8 mouse cellular contexts compared by ENCODE assay signal in genomic region chr15:102072963-102073558, GRCm38 (mm10). TPM values are rescaled to one million over a fixed set of nuclear protein-coding genes. Genes with fewer than 3 reads are reported as not detected.
DNase-seq lines count a peak whose midpoint lies in the region; ATAC-seq and TF ChIP-seq lines count a peak whose summit lies in the region.

No protein-coding gene starts in this region.

- peak; percentile 19 for ATAC-seq in embryonic facial prominence, embryonic 11.5 days (replicated peaks; ENCODE audit: insufficient number of reproducible peaks, low FRiP score, low TSS enrichment, low read depth)
- ATAC-seq in hindbrain, embryonic 16.5 days = peak; percentile 41
- peak; percentile 49 for ATAC-seq in midbrain, embryonic 16.5 days

- H3K9me3 ChIP-seq in embryonic facial prominence, embryonic 11.5 days (replicated peaks; ENCODE audit: control insufficient read depth, low read length) = no peaks in the 10 kb centered on the region
- H3K9me3 ChIP-seq in hindbrain, embryonic 16.5 days (ENCODE audit: control insufficient read depth, low read length) = no peaks in the 10 kb centered on the region
- H3K9me3 ChIP-seq in midbrain, embryonic 16.5 days (replicated peaks; ENCODE audit: control insufficient read depth, low read length, poor library complexity, severe bottlenecking) = no peaks in the 10 kb centered on the region

- 17% methylated on average over 6 of the region's 6 CpGs for WGBS in embryonic facial prominence, embryonic 11.5 days
- 16% methylated on average over 6 of the region's 6 CpGs for WGBS in hindbrain, embryonic 16.5 days
- WGBS in midbrain, embryonic 16.5 days = 17% methylated on average over 6 of the region's 6 CpGs

- no peak for DNase-seq in layer of hippocampus, adult 2 months (ENCODE audit: low spot score in 2 of 2)
- DNase-seq in layer of hippocampus, adult 18-20 months (ENCODE audit: low spot score in 2 of 2) = no peak
- DNase-seq in embryonic facial prominence, embryonic 11.5 days (ENCODE audit: low spot score) = no peak
- no peak for DNase-seq in ovary, postnatal 14 days (ENCODE audit: low spot score)
- DNase-seq in spleen, postnatal 14 days (ENCODE audit: low spot score in 2 of 2) = no peak
- no peak for DNase-seq in lung, postnatal 36 days

- H3K4me3 ChIP-seq in layer of hippocampus, adult 2 months = peak overlapping the region; percentile 84
- H3K4me3 ChIP-seq in embryonic facial prominence, embryonic 11.5 days (ENCODE audit: low read depth, low read length) = peak overlapping the region; percentile 88
- H3K4me3 ChIP-seq in hindbrain, embryonic 16.5 days (ENCODE audit: low read length) = peak overlapping the region; percentile 82
- H3K4me3 ChIP-seq in midbrain, embryonic 16.5 days (ENCODE audit: low read depth, low read length) = peak overlapping the region; percentile 93

- H3K4me1 ChIP-seq in embryonic facial prominence, embryonic 11.5 days (ENCODE audit: control insufficient read depth, insufficient read depth, low read length) = peaks cover 2% of the 10 kb centered on the region; the same call in 1 of the 2 replicates
- H3K4me1 ChIP-seq in hindbrain, embryonic 16.5 days (ENCODE audit: control insufficient read depth, insufficient read depth, low read depth, low read length) = peaks cover 20% of the 10 kb centered on the region
- peaks cover 21% of the 10 kb centered on the region for H3K4me1 ChIP-seq in midbrain, embryonic 16.5 days (ENCODE audit: control insufficient read depth, insufficient read depth, low read length)

- 0 out of 2 replicates have a peak overlapping the region, but pooled peaks have one; percentile 18 for H3K9ac ChIP-seq in embryonic facial prominence, embryonic 11.5 days (replicated peaks; ENCODE audit: low read length)
- peak overlapping the region; percentile 39 for H3K9ac ChIP-seq in hindbrain, embryonic 16.5 days (ENCODE audit: low read depth, low read length)
- peak overlapping the region; percentile 40; the same call in 1 of the 2 replicates for H3K9ac ChIP-seq in midbrain, embryonic 16.5 days (ENCODE audit: low read depth, low read length)

- no peaks in the 10 kb centered on the region for H3K27me3 ChIP-seq in embryonic facial prominence, embryonic 11.5 days (ENCODE audit: control insufficient read depth, insufficient read depth, low read length)
- H3K27me3 ChIP-seq in hindbrain, embryonic 16.5 days (replicated peaks; ENCODE audit: control insufficient read depth, insufficient read depth, low read length) = no peaks in the 10 kb centered on the region
- H3K27me3 ChIP-seq in midbrain, embryonic 16.5 days (ENCODE audit: control insufficient read depth, insufficient read depth, low read depth, low read length) = no peaks in the 10 kb centered on the region; the same call in 1 of the 2 replicates

- TF ChIP-seq CTCF in layer of hippocampus, adult 2 months (conservative IDR thresholded peaks at IDR 0.05) = no peak

- peak overlapping the region; percentile 26; the same call in 1 of the 2 replicates for H3K4me2 ChIP-seq in embryonic facial prominence, embryonic 11.5 days (ENCODE audit: low read depth, low read length)
- peak overlapping the region; percentile 58 for H3K4me2 ChIP-seq in hindbrain, embryonic 16.5 days (ENCODE audit: low read length)
- peak overlapping the region; percentile 55 for H3K4me2 ChIP-seq in midbrain, embryonic 16.5 days (ENCODE audit: low read length)

- peak overlapping the region; percentile 98 for H3K27ac ChIP-seq in layer of hippocampus, adult 2 months
- no peak overlapping the region for H3K27ac ChIP-seq in embryonic facial prominence, embryonic 11.5 days (replicated peaks; ENCODE audit: low read depth, low read length)
- H3K27ac ChIP-seq in hindbrain, embryonic 16.5 days (ENCODE audit: low read depth, low read length) = peak overlapping the region; percentile 97; the same call in 1 of the 2 replicates
- H3K27ac ChIP-seq in midbrain, embryonic 16.5 days (ENCODE audit: low read length) = peak overlapping the region; percentile 95

- H3K36me3 ChIP-seq in embryonic facial prominence, embryonic 11.5 days (replicated peaks; ENCODE audit: control insufficient read depth, insufficient read depth, low read depth, low read length) = no peaks in the 10 kb centered on the region
- H3K36me3 ChIP-seq in hindbrain, embryonic 16.5 days (ENCODE audit: control insufficient read depth, insufficient read depth, low read length) = no peaks in the 10 kb centered on the region
- H3K36me3 ChIP-seq in midbrain, embryonic 16.5 days (ENCODE audit: control insufficient read depth, insufficient read depth, low read length) = no peaks in the 10 kb centered on the region

RNA-seq across cellular contexts. Expression of gene Eif4b, which starts 0.5 kb away (rescaled TPM):
- total RNA-seq in layer of hippocampus, adult 2 months (2021) = 100 to 1,000 TPM; 196 to 199 TPM
- total RNA-seq in layer of hippocampus, adult 18-20 months (2021) = 100 to 1,000 TPM; 197 to 203 TPM
- 121 and 130 TPM in 2 replicates for polyA plus RNA-seq in embryonic facial prominence, embryonic 11.5 days (2014; fragmentation: Nextera tagmentation; extraction: Ambion mirVana)
- 76.0 and 84.8 TPM in 2 replicates for polyA plus RNA-seq in hindbrain, embryonic 16.5 days (2015; fragmentation: Nextera tagmentation; extraction: Ambion mirVana)
- 87.3 and 90.0 TPM in 2 replicates for polyA plus RNA-seq in midbrain, embryonic 16.5 days (2015; fragmentation: Nextera tagmentation; extraction: Ambion mirVana)

RNA-seq across cellular contexts. Expression of gene Tns2, which starts 27.2 kb away (rescaled TPM):
- total RNA-seq in layer of hippocampus, adult 2 months (2021) = 10 to 100 TPM; 18.4 to 25.0 TPM
- total RNA-seq in layer of hippocampus, adult 18-20 months (2021) = 10 to 100 TPM; 13.8 to 18.2 TPM
- 14.0 and 14.4 TPM in 2 replicates for polyA plus RNA-seq in embryonic facial prominence, embryonic 11.5 days (2014; fragmentation: Nextera tagmentation; extraction: Ambion mirVana)
- polyA plus RNA-seq in hindbrain, embryonic 16.5 days (2015; fragmentation: Nextera tagmentation; extraction: Ambion mirVana) = 8.7 and 14.9 TPM in 2 replicates
- 7.4 and 9.4 TPM in 2 replicates for polyA plus RNA-seq in midbrain, embryonic 16.5 days (2015; fragmentation: Nextera tagmentation; extraction: Ambion mirVana)

RNA-seq across cellular contexts. Expression of gene Krt18, which starts 45.1 kb away (rescaled TPM):
- under 1 TPM; 0.32 to 0.67 TPM for total RNA-seq in layer of hippocampus, adult 2 months (2021)
- total RNA-seq in layer of hippocampus, adult 18-20 months (2021) = under 1 TPM; 0.23 to 0.64 TPM
- polyA plus RNA-seq in embryonic facial prominence, embryonic 11.5 days (2014; fragmentation: Nextera tagmentation; extraction: Ambion mirVana) = 57.9 and 75.1 TPM in 2 replicates
- 11.8 and 13.6 TPM in 2 replicates for polyA plus RNA-seq in hindbrain, embryonic 16.5 days (2015; fragmentation: Nextera tagmentation; extraction: Ambion mirVana)
- polyA plus RNA-seq in midbrain, embryonic 16.5 days (2015; fragmentation: Nextera tagmentation; extraction: Ambion mirVana) = 3.8 and 5.1 TPM in 2 replicates
